Mouse (Mus musculus) CH12.LX (cell line): Measurements from ENCODE around the gene Fam178b.

Experiments used
- CTCF ChIP-seq, 2 experiments: IDR thresholded peaks in 1 of 2; conservative IDR thresholded peaks in 1 of 2; 2 replicates each; pipeline ENCODE4 v1.5.1; 2011 to 2012; ENCODE audit warnings: low read depth in 2 of 2, low read length in 2 of 2, improper control_type of control experiment in 1 of 2, inconsistent platforms in 1 of 2, mild to moderate bottlenecking in 1 of 2, moderate library complexity in 1 of 2
- ELF1 ChIP-seq: IDR thresholded peaks from 2 replicates; pipeline ENCODE4 v1.6.1; 2014; ENCODE audit warnings: low read depth, mild to moderate bottlenecking, inconsistent platforms, low read length, improper control_type of control experiment
- EP300 ChIP-seq: IDR thresholded peaks from 2 replicates; pipeline ENCODE4 v1.6.1; 2011; ENCODE audit warnings: low read length, improper control_type of control experiment
- GABPA ChIP-seq: IDR thresholded peaks from 2 replicates; pipeline ENCODE4 v1.6.1; 2012; ENCODE audit warnings: low read depth, low read length, improper control_type of control experiment, inconsistent platforms; ENCODE audit not compliant: insufficient replicate concordance
- MAX ChIP-seq: IDR thresholded peaks from 2 replicates; pipeline ENCODE4 v1.6.1; 2011; ENCODE audit warnings: low read length, improper control_type of control experiment
- MEF2A ChIP-seq: IDR thresholded peaks from 2 replicates; pipeline ENCODE4 v1.6.1; 2014; ENCODE audit warnings: low read depth, mild to moderate bottlenecking, inconsistent platforms, low read length, improper control_type of control experiment, borderline replicate concordance
- POLR2A ChIP-seq: IDR thresholded peaks from 2 replicates; pipeline ENCODE4 v1.6.1; 2011; ENCODE audit warnings: low read depth, mild to moderate bottlenecking, improper control_type of control experiment, low read length
- ZC3H11A ChIP-seq: IDR thresholded peaks from 2 replicates; pipeline ENCODE4 v1.6.1; 2012; ENCODE audit warnings: low read depth, mild to moderate bottlenecking, inconsistent platforms, low read length, improper control_type of control experiment

DNA sequence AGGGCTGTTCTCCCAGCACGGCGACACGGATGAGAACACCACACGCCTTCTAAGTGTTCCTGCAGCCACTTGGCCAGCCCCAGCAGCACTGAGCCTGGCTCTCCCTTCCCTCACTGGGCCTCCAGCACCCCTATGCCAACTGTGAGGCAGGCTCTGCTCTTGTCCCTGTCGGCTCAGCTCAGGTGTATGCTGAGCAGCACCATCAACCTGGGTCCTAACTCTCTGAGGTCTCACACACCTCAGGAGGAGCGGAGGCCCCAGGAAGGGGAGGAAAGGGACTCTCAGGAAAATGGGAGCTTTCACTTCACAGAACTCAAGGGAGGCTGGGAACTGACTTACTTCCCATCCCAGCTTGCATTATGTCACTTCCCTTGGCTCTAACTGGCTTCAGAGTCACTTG is 70.6 kb downstream of the Fam178b start:
- TF ChIP-seq GABPA, result no peak
- TF ChIP-seq POLR2A, result no peak
- no peak for TF ChIP-seq EP300
- no peak for TF ChIP-seq CTCF (conservative IDR thresholded peaks at IDR 0.05 in 1 of 2, IDR thresholded peaks at IDR 0.05 in 1 of 2; ENCODE audit: low read depth in 2 of 2, low read length in 2 of 2)
- no peak for TF ChIP-seq MEF2A
- TF ChIP-seq ELF1, result no peak
- no peak for TF ChIP-seq ZC3H11A
- TF ChIP-seq MAX, result no peak
